Mouse (Mus musculus) kidney, postnatal 10 days (tissue): ENCODE measurements around the gene Insl3.
"Not testable (repeated sequence)": the region's sequence is repeated elsewhere in the genome, so short reads cannot be mapped to it uniquely, and the experiment has no call there.

ENCODE experiments used
- DNase-seq: peaks from one replicate; pipeline ENCODE4 v3.0.0; 2021; ENCODE audit warnings: mixed read lengths

Gene Insl3

DNA sequence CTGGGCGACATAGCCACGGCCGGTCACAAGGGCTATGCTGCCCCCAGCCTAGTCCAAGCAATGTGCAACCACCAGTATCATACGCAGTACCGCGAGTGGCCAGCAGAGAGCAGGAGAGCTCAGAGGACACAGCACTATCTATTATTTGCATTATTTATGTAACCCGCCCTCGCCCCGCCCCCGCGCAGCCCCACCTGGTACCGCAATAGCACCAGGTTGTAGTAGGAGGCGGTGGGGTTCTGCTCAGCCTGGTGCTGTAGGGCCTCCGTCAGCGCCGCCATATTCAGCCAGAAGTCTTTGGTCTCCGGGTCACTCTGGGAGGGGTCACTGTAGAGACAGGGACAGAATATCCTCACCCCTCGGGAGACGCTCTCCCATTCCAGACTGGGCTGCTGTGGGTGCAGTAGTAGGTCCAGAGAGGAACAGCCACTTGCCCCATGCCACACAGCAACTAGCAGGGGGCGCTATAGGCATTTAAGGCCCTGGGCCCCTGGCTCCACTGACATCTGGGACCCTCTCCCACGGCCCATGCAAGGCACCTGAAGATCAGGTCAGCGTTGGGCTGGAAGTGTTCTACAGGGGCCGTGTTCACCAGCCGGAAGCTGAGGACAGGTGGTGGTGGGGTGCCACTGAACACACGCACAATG, 20.9 kb downstream of the Insl3 start:
- DNase-seq, result peak; percentile 91

DNA sequence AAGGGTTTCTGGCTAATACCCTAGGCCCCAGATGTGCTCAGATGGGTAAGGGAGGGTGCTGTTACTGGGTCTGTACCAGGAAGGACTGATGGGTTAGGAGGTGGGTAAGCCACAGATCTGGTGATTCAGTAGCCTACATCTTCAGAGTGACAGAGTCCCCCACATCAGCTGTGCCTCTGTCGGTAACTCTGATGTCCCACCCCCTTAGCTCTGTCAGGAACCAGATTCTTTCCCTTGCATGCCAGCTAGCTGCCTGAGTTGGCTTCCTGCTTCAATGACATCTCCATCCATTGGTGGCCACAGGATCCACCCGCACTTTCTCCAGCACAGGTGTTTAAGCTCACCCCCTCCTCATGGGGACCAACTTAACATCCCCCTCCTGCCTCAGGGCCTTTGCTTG, 22.6 kb downstream of the Insl3 start:
- no peak for DNase-seq

DNA sequence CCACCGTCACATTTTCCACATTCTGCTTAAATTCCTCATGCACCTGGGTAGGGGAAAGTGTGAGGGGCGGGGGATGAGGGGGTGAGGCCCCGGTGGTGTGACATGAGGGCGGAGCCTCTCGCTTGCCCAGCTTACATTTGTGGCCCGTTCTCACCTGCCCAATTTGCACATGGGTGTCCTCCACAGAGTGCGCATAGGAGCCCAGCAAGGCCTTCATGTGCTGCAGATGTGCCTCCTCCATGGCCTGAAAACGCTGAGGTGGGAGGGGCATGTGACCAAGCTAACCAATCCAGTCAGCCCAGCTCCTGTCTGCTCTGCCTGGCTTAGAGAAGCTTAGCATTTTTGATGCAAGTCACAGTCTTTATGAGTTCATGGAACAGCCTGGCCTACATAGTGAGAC, 26.5 kb downstream of the Insl3 start:
- DNase-seq, result no peak

DNA sequence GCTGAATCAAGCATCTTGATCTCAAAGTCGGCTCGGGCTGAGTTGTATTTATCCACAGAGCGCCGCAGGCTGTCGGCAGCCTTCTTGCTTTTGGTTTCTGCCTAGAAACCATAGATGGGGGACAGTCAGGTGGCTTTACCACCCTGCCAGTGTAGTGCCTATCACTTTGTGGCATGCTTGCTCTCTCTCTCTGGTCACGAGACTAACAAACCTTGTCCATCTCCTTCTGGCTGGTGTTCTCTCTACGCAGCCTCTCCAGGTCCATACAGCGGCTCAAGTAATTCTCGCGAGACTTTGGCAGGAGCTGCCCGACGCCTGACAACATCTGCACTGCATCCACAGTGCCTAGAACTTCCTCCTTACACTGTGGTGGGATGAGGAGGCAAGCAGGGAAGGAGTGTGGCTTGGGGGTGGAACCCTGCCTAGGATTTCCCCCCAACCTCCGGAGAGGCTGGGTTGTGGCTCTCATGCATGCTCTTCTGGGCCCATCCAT, 27.6 kb downstream of the Insl3 start:
- no peak for DNase-seq

DNA sequence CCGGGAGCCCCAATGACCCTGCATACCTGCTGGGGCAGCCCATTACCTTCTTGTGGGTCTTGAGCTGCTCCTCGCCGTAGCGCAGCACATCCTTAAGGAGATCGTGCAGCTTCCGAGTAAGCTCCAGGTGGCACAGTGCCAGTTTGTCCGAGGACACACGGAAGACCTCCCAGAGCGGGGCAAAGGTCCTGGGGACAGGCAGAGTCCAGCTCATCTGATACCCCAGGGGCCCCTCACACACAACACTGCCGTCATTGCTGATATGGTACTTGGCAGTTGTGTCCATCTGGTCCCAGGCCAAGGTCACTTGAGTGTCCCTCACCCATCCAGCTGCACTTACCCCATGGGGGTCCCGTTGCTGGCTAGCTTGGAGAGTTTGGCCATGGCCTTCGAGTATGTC, 28.1 kb downstream of the Insl3 start:
- DNase-seq, result peak; percentile 41

DNA sequence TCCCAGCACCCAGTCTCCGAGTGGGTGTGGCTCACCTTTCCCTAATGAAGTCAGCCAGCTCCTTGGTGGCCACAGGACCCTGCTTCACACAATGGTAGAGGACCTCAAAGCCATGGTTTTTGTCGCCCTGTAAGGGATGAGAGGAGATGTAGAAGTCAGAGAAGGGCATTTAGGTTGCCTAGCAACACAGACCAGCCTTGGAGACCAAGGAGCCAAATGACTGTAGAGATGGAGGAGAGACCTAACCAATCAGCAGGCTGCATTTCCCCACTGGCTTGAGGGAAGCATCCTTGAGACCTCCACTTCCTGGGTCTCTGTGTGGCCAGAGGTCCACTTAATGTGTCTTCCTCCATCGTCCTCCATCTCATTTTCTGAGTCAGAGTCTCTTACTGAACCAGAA, 29.2 kb downstream of the Insl3 start:
- DNase-seq, result no peak

DNA sequence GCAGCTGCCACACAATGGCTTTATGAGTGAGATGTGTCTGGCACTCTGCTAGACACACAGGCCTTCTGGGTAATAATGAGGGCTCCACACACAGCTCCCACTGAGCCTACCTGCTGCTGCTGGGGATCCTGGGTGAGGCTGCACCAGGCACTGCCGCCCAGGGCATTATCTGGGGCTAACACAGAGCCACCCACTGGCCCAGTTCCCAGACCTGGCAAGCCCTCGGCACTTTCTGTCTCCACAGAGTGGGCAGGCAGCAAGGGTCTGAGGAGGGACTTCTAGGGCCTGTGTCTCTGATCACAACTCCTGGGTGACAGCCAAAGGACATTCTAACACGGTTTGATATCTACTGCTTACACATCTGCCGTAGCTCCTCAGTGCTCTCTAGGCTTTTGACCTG, 30.2 kb downstream of the Insl3 start:
- no peak for DNase-seq

DNA sequence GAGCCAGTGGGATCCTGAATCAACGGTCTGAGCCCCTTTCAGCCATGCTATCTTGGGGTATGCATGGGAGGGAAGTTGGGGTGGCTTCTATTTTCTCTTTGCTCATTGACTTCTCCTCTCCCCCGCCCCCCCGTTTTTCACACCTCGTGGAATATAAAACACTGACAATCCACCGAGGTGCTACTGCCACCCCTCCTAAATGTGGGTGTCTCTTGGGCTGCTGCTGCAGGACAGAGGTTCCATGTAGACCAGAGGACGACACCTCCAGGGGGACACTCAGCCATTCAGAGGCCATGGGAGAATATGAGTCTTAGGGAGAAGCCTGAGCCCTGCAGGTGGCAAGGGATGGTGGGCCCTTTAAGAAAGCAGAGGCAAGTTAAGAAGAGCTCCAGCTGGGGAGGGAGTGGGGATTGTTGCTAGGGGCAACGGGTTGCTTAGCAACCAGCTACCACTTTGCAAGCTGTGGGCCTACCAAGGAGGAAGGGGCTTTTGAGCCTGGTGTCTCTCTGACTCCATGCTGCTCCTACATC, 31.0 kb downstream of the Insl3 start:
- no peak for DNase-seq

DNA sequence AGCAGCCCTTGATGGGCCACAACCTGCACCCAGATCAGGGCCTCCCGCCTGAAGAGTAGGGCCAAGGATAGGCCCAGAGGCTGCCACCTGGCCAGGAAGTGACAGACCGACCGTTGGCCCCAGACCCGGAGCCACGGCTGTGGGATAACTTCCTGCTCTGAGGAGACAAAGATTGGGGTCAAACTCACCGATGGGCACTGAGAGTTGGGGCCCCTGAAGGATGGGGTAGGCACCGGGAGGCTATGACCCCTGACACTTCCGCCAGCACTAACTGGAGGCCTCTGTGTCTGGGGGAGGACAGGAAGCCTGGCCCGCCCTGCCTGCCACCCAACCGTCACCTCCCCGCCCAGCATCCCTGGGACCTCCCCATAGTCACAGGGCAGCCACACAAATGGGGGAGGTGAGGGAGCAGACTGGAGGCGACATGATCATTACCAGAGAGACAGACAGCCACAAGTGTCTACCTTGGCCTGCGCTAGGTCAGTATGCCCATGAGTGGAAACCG, 34.1 kb downstream of the Insl3 start:
- no peak for DNase-seq

DNA sequence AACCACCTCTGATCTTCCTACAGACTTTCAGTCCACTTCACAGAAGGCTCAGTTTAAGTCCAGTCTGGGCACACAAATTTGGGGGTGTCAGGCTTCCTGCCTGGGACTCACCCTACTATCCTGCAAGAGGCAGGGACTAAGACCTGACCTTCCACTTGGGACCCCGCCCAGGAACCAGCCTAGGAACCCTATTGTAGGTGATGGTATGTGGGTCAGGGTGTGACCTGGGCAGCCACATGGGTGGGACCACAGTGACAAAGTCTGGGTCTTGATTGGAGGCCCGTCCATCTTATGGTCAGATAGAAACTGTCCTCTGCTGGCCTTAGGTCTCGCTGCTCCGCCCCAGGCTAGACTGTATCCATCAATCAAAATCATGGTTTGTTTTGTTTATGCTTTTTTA, 35.4 kb downstream of the Insl3 start:
- no peak for DNase-seq

DNA sequence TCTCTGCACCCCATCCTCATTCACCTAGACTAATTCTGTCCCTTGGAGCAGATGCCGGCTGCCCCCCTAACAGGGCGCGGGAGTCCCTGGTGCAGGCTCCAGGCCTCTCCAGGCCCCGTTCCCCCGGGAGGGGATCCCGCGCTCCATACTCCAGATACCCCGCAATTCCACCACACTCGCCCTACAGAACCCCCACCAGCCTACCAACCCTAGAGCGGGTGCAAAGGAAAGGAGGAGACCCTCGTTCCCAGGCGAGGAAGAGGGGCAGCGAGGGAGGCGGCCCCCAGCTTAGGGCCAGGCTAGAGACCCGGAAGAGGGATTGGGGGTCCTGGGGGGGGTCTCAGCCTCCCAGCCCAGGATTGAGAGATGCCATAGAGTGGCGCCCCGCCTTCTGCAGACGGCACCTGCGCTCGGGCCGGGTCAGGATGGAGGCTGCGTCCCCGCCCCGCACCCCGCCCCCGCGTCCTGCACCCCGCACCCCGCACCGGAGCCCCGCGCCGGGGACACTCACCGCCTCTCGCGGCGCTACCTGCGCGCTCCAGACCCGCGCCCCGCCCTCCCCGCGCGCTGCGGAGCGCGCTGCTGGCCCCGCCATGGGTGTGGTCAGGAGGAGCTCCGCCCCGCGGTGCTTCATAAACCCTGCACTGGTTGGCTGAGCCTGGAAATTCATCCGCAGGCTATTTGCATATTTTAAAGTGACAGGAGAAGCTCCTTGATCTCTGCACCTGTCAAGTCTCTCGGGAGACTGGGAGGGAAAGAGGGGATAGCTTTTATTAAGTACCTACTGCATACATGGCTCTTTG, 36.3 kb downstream of the Insl3 start, which contains the start of gene Fcho1:
Gene Fcho1, minus strand, starts transcription at position 595 of the 803 bp plus-strand sequence.
- peak; percentile 86 for DNase-seq

DNA sequence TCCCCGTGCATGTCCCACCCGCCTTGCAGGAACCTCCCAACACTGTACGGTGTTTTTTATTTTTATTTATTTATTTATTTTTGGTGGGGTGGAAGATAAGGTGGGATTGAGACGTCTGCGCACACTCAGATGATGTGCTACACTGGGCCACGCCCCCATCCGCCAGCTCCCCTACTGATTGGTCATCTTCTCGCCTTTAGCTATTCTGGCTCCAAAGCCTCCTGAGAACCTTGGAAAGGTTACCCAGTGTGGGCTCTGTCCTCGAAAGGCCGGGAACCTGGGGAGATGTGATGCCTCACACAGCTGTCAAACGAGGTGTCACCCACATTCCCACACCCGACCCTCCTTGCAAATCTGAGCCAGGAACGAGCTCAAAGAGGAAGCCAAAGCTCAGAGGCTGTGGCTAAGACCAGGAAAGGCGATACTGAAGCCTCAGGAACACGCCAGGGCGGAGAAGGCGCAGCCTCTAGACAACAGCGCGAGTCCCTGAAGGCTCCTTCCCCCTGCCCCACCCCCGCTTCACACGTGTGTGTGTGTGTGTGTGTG, 39.3 kb downstream of the Insl3 start:
- DNase-seq, result peak; percentile 39

DNA sequence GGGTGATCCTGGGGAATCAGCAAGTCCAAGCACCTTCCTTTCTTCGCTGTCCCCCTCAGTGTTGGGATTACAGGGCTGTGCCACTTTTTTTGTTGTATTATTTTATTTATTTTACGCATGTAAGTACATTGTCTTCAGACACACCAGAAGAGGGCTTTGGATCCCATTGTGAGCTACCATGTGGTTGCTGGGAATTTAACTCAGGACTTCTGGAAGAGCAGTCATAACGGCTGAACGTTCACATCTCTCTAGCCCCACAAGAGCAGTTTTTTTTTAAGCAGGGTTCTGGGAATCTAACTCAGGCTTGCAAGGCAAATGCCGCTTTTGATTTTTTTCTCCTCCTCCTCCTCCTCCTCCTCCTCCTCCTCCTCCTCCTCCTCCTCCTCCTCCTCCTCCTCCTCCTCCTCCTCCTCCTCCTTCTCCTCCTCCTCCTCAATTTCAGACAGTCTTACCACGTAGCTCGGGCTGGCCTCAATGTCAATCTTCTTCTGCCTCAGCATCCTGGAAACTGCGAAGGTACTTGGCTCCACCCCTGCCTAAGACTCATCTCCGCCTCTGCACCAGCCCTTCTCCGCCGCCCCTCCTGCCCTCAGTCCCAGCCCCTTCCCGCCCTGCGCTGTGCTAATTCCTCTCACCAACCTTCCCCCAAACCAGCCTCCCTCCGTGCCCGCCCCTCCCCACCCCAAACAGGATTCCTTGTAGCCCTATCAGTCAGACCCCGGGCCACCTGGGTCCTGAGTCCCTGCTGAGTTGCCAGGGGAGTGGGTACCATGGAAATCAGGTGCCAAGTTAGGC, 40.0 kb downstream of the Insl3 start:
- no peak for DNase-seq

DNA sequence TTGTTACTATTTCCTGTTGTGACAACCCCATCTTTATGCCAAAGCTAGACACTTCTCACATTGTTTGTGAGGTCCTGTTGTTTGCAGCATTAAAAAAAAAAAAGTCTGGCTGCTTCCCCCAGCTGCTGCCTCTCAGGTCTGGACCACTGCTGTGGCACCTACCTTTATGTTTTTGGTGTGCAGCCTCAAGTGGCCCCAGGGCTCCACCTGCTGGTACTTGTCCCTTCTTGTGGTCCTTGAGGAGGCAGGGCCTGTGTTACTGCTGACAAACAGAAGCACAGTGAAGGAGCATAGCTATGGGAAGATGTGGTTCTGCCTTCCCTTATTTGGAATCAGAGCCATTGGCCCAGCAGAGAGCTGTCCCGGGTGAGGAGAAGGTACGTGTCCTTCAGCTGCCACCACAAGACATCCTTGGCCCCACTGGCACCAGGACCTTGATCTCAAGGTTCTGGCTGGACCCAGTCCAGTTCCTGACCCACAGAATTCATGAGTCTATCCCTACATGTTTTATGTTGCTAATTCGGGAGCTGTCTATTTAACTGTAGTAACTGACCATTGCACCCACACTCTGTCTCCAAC, 42.7 kb downstream of the Insl3 start:
- DNase-seq, result peak; percentile 79

DNA sequence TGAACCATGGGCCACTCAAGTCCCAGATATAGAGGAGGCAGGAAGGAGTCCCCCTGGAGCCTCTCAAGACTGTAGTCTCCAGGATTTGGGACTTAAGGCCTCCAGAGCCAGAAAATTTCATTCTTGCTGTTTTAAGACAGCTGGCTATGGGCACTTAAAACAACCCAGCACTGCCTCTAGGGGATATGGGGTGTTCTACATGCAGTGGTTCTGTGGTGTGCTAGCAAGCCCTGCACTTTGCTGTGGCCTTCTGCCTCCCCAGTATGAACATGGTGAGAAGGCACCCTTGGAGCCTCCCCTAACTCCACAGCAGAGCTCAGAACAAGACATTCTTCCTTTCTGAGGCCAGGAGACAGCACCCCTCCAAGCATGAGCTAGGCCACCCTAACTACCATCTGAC, 49.3 kb downstream of the Insl3 start:
- DNase-seq, result not testable (repeated sequence)
